Mouse (Mus musculus) gastrocnemius, postnatal 10 days (tissue): ENCODE measurements around the gene Olfr332. TPM values are rescaled to one million over a fixed set of nuclear protein-coding genes. Genes with fewer than 3 reads are reported as not detected.
"Not testable (repeated sequence)": the region's sequence is repeated elsewhere in the genome, so short reads cannot be mapped to it uniquely, and the experiment has no call there.

ENCODE experiments used
- DNase-seq: peaks from one replicate; pipeline ENCODE4 v3.0.0; 2021; ENCODE audit warnings: mixed read lengths
- long read RNA-seq, 2 experiments: library from polyadenylated mRNA; stranded (forward); transcript quantifications; one replicate each; pipeline ENCODE4 v2.0.0; 2021
- total RNA-seq, 2 experiments: library from RNA; stranded (reverse); gene quantifications; 2 replicates each; pipeline ENCODE4 v1.2.3; 2021

Olfr332 gene
- not detected for total RNA-seq
- long read RNA-seq, experiment 1 = 0 reads
- long read RNA-seq, experiment 2 = 0 reads

GRCm38 (mm10) chr11:58492455-58492854 lies at the start of gene Olfr332:
Gene Olfr332, minus strand, starts transcription at chr11:58492555.
- DNase-seq = no peak

- DNase-seq = not testable (repeated sequence)
These were observed 42.4 kb upstream of the Olfr332 start, which contains the start of gene Olfr330 for GRCm38 (mm10) chr11:58534736-58535135. Gene Olfr330, minus strand, starts transcription at chr11:58534836.

GRCm38 (mm10) chr11:58519756-58520155 lies 27.4 kb upstream of the Olfr332 start:
- peak; percentile 12 for DNase-seq

GRCm38 (mm10) chr11:58518916-58519315 lies 26.6 kb upstream of the Olfr332 start:
- peak; percentile 75 for DNase-seq

DNA sequence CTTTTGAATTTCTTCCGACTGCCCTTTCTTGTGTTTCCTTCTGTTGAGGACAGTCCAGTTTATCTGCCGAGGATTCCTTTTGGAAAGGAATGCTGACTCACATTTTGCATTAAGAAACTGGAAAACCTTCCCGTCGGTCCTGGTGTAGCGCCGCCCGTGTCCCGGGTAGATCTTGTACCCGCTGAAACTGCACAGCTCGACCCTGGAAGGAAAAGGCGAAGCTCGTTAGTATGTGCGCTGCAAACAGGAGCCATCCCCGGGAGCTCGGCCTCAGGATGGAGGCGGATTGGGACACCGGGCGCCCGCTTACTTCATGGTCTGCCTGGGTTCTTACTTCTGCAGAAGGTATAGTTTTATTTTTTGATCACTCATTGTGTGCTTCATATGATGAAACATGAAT lies 16.7 kb upstream of the Olfr332 start:
- not testable (repeated sequence) for DNase-seq

- DNase-seq = not testable (repeated sequence)
These were observed 10.1 kb upstream of the Olfr332 start, which contains the start of gene Olfr331 for GRCm38 (mm10) chr11:58502472-58502871. Gene Olfr331, minus strand, starts transcription at chr11:58502572.

GRCm38 (mm10) chr11:58499290-58499689 lies 6.9 kb upstream of the Olfr332 start:
- DNase-seq = no peak

DNA sequence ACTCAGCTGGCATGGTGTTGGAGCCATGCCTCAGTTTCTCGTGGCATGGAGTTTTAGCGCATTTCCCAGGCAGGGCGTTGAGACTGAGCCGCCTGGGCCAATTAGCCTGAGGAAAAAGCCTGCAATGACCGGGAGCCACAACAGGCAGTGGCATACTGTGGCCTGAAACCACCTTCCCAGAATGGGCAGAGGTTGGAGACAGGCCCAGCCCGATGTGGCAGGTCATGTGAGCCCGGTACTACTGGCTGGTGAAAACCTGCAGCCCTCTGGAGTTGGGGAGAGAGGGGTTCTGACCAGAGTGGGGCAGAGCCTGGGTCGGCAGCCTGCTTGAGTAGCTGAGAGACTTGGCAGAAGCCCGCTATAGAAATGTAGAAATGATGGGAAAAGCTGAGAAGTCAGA lies 6.4 kb upstream of the Olfr332 start:
- no peak for DNase-seq

- DNase-seq = no peak
These were observed 30.2 kb downstream of the Olfr332 start, which contains the start of gene Olfr30 for GRCm38 (mm10) chr11:58462170-58462569. Gene Olfr30, minus strand, starts transcription at chr11:58462270.

- DNase-seq = no peak
These were observed 38.8 kb downstream of the Olfr332 start for GRCm38 (mm10) chr11:58453592-58453991.

- DNase-seq = no peak
These were observed 39.6 kb downstream of the Olfr332 start, which contains the start of gene Lypd9 for GRCm38 (mm10) chr11:58452759-58453158. Gene Lypd9, minus strand, starts transcription at chr11:58452923.

Other genes starting within 250 kb of the Olfr332 start
- not detected for gene 4930438A08Rik, start 217.8 kb downstream of the Olfr332 start, total RNA-seq
- gene Zfp692, start 185.5 kb downstream of the Olfr332 start, total RNA-seq = 1 to 10 TPM; 3.5 to 5.3 TPM
- 10 to 100 TPM; 31.0 to 41.3 TPM for gene Zfp672, start 162.2 kb downstream of the Olfr332 start, total RNA-seq
- 10 to 100 TPM; 28.0 to 30.3 TPM for gene Sh3bp5l, start 161.8 kb downstream of the Olfr332 start, total RNA-seq
- gene Lypd8, start 113.5 kb downstream of the Olfr332 start, total RNA-seq = not detected
- not detected for gene 1810065E05Rik, start 71.4 kb downstream of the Olfr332 start, total RNA-seq
- not detected for gene Gm12253, start 60.0 kb downstream of the Olfr332 start, total RNA-seq
- gene Lypd9, start 39.6 kb downstream of the Olfr332 start, total RNA-seq = not detected
- gene Olfr30, start 30.3 kb downstream of the Olfr332 start, total RNA-seq = not detected
- not detected for gene Olfr331, start 10.0 kb upstream of the Olfr332 start, total RNA-seq
- gene Olfr330, start 42.3 kb upstream of the Olfr332 start, total RNA-seq = not detected
- gene Olfr329-ps, start 53.9 kb upstream of the Olfr332 start, total RNA-seq = not detected
- gene Olfr328, start 63.1 kb upstream of the Olfr332 start, total RNA-seq = not detected
- gene Olfr224, start 78.0 kb upstream of the Olfr332 start, total RNA-seq = not detected
- not detected for gene Olfr325, start 85.2 kb upstream of the Olfr332 start, total RNA-seq
- gene Olfr324, start 102.6 kb upstream of the Olfr332 start, total RNA-seq = not detected
- gene 2210407C18Rik, start 123.5 kb upstream of the Olfr332 start, total RNA-seq = not detected
- gene Olfr323, start 137.9 kb upstream of the Olfr332 start, total RNA-seq = not detected
- under 1 TPM in 1 of 2 experiments, not detected in 1; 0.27 TPM for gene Trim58, start 147.9 kb upstream of the Olfr332 start, total RNA-seq
- gene Olfr322, start 166.2 kb upstream of the Olfr332 start, total RNA-seq = not detected
- gene Olfr320, start 188.5 kb upstream of the Olfr332 start, total RNA-seq = not detected
- gene Olfr319, start 206.6 kb upstream of the Olfr332 start, total RNA-seq = not detected
- gene Olfr318, start 231.5 kb upstream of the Olfr332 start, total RNA-seq = not detected
- gene Olfr317, start 246.7 kb upstream of the Olfr332 start, total RNA-seq = not detected